Mouse (Mus musculus): ENCODE measurements around the gene Ccdc167.
"Not testable (repeated sequence)": the region's sequence is repeated elsewhere in the genome, so short reads cannot be mapped to it uniquely, and the experiment has no call there.

Gene Ccdc167

GRCm38 (mm10) chr17:29719628-29720575, 3.1 kb upstream of the Ccdc167 start:
- CTCF ChIA-PET, result no interaction called here

GRCm38 (mm10) chr17:29718660-29719059, 1.8 kb upstream of the Ccdc167 start:
- CTCF ChIA-PET, result interaction anchor here (0.6 kb wide), 1 partner anchor 1514 kb away, joined by 3 read pairs; no protein-coding TSS in a partner anchor

DNA sequence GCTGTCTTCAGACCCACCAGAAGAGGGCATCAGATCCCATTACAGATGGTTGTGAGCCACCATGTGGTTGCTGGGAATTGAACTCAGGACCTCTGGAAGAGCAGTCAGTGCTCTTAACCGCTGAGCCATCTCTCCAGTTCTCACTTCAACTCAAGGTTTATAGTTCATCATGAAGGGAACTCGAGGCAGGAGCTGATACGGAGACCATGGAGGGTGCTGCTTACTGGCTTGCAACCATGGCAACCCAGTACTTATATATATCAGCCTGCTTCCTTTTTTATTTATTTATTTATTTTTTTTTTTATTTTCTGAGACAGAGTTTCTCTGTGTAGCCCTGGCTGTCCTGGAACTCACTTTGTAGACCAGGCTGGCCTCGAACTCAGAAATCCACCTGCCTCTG, 3.1 kb downstream of the Ccdc167 start:
- CTCF ChIA-PET, result not testable (repeated sequence)

DNA sequence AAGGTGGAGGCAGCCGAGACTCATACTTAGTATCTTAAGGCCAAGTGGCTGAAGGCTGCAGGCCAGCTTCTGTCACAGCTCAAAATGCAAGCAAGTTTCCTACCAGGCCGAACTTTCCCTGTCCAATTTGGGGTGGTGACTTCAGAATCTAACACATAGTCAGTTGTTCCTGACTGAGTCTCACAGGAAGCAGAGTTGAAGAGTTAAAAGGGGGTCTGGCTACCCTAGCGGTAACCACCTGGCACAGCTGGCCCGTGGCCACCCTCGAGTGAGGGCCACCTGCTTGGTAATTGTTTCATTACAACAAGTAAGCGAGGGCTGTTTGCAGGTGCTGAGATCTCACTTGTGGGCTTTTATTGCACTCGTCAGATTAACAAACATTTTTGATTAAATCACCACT, 4.3 kb downstream of the Ccdc167 start:
- CTCF ChIA-PET, result no interaction called here

DNA sequence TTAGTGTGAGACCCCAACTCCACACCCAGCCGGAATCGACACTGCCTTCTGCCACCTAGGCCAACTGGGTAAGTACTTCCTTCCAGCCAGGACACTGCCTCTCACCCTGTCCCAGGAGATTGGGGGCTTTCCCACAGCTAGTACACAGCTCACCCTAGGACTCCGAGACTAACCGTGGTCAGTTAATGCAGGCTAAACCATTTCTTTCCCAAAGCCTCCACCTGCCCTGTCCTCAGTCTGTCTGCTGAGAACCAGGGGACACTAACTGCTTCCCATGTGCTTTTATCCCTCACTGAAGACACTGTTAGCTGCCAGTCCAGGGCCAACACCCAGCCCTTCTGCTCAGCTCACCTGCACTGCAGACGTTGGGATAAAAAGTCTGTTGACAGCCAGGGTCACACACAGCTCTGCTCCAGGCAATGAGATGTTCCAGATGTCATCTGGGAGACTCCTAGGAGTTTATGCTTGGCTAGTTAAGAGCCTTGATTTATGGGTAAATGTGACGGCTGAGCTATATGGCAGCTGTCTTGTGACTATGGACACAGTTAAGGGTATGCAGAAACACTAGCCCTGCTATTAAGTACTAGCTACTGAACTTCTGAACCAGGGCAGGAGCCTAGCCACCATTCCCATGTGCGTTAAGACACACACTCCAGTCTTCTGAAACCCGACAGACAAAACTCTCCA, 5.0 kb downstream of the Ccdc167 start:
- CTCF ChIA-PET, result no interaction called here

DNA sequence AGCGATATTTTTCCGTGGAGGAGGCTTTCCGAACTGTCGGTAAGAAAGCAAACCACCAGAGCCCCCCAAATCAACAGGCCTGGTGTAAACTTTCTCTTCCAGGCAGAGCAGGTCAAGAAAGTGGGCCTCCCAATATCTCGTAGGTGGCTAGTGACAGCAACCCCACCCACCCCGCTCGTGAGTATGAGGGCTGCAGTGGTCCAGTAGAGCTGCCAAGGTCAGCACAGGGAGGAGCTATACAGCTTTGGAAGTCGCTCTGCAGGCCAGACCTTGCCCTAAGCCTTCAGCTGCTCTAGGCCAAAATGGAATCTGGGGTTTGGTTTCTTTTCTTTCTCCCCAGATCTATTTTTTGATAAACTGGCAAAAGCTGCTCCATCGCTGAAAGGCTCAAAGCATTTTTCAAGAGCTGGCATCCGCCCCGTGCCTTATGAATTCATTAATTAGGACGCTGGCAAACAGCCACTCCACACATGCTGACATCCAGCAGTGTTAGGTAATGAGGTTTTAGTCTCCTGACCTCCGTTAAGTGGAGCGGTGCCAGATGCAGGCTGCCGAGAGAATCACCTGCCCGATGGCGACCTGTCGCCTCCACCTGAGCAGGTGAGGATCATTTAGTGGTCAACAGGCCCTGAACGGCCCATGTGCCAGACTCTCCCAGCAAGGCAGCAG, 5.6 kb downstream of the Ccdc167 start:
- CTCF ChIA-PET, result no interaction called here

- CTCF ChIA-PET, result no interaction called here
Observed at GRCm38 (mm10) chr17:29710562-29711044, 6.2 kb downstream of the Ccdc167 start.

DNA sequence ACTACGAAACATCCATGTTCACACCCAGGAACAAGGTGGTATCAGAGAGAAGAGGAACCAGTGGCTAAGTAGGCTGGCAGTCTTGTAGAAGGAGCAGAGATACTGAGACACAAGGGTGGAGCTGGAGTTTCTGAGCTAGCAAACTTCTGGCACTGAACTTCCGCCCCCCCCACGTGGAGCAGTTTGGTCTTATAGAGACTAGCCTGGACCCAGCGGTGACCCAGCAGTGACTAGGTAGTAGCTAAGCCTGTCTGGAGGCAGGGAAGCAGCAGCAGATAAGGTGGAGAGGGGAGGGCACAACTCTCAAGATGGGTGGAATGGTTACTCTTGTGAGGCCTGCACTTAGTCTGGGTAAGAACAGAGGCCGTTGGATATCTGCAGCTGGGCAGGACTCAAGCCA, 8.1 kb downstream of the Ccdc167 start:
- CTCF ChIA-PET, result interaction anchor here (0.6 kb wide), 1 partner anchor 65 kb away, joined by 6 read pairs; no protein-coding TSS in a partner anchor

- CTCF ChIA-PET, result no interaction called here
Observed at GRCm38 (mm10) chr17:29706981-29707545, 9.8 kb downstream of the Ccdc167 start.

GRCm38 (mm10) chr17:29705881-29706280, 11.0 kb downstream of the Ccdc167 start:
- CTCF ChIA-PET, result no interaction called here

- CTCF ChIA-PET, result interaction anchor here (0.9 kb wide), 1 partner anchor 8 kb away, joined by 4 read pairs; no protein-coding TSS in a partner anchor
Observed at GRCm38 (mm10) chr17:29704781-29705180, 12.1 kb downstream of the Ccdc167 start.

DNA sequence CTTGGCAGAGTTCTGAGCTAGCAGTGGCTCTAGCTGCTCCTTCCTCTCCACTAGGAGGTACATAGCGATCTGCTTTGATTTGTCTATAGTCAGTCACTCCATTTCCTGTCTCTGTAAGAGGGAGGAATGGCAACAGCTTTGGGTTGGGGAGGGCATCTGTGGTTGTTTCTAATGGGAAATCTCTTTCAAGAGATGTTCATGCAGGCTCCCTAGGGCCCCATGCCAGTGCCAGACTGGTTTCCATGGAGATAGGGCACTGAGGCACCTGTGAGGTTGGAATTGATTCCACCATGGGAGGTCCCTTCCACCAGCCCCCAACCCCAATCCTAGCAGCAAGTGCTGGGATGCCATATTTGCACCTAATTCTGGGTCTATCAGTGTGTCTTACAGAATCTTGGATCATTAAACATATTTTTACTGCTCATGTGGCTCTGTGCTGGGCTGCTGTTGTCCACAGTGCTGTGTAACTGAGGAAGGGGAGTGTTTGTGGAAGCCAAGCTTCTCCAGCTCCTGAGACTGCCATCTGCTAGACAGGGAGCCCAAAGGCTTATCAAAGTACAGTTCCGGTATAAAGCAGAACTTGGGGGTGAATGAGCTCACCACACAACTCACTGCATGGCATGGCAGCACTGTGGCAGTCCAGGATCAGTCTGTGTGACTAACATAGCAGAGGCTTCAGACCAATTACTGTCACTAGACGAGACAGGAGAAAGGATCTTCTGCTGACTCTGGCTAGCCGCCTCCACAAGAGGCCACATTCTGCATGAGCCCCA, 13.7 kb downstream of the Ccdc167 start:
- CTCF ChIA-PET, result no interaction called here

DNA sequence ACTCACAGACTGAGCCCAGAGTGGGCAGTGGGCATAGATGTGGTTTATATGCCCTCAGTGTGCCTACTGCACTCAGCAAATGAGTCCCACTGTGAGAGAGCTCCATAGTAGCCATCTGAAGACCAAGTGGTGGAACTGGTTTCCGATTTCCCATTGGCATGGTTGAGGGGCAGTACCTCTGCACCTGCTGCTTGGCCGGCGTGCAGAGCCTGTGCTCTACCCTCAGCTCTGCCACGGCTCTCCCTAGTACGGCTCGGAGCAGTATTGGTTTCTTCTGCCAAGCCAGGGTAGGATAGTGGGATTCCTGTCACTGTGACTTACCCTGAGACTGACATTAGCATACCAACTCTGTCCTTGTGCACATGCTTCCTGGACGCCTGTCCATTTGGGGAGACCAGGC, 16.3 kb downstream of the Ccdc167 start:
- CTCF ChIA-PET, result no interaction called here

DNA sequence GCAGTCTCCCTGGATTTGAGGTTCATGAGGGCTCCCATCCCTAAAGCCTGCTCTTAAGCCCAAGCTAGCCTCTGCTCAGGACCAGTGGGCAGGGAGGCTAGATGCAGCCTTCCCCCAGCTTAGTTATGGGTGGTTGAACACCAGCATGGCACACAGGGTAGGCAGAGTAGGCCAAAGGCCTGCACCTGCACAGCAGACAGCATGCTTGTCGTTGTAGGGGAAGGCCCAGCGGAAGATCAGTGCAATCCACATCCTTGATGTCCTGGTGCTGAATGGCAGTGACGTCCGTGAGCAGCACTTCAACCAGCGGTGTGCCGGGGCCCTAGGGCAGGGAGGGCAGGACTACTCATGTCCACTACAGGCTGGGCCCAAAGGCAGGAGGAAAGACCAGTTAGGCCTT, 18.4 kb downstream of the Ccdc167 start:
- CTCF ChIA-PET, result no interaction called here

GRCm38 (mm10) chr17:29696940-29697339, 19.9 kb downstream of the Ccdc167 start:
- CTCF ChIA-PET, result interaction anchor here (1.0 kb wide), 1 partner anchor 8 kb away, joined by 4 read pairs; no protein-coding TSS in a partner anchor

- CTCF ChIA-PET, result no interaction called here
Observed at GRCm38 (mm10) chr17:29694516-29694915, 22.3 kb downstream of the Ccdc167 start.

DNA sequence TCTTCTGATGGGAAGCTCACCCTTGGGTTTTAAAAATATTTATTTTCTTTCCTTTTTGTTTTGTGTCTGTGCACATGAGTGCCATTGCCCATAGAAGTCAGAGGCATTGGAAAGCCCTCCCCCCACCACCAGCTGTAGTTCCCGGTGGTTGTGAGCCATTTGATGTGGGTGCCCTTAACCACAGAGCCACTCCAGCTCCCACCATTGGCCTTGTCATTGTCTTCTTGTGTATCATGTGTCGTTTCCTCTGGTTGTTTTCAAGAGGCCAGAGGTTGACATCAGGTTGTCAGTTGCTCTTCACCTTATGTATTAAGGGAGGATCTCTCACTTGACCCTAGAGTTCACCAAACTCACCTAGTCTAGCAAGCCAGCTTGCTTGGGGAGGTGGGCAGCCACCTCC, 23.3 kb downstream of the Ccdc167 start:
- CTCF ChIA-PET, result no interaction called here

DNA sequence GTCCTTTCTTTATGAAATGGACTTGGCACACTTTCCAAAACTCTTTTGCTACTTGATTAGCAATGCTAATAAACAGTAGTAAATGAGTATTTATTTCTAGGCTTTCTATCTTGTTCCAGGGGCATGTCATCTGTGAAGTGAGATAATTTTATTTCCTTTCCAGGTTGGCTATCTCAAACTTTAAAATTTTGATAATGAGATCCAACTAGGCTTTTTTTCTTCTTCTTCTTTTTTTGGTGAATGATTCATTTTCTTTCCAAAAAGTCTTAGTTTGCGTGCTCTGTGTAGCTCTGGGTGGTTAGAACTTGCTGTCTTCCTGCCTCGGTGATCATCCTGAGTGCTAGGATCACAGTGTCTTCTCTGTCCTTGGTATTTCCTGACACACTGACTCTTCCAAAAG, 24.0 kb downstream of the Ccdc167 start:
- CTCF ChIA-PET, result no interaction called here

DNA sequence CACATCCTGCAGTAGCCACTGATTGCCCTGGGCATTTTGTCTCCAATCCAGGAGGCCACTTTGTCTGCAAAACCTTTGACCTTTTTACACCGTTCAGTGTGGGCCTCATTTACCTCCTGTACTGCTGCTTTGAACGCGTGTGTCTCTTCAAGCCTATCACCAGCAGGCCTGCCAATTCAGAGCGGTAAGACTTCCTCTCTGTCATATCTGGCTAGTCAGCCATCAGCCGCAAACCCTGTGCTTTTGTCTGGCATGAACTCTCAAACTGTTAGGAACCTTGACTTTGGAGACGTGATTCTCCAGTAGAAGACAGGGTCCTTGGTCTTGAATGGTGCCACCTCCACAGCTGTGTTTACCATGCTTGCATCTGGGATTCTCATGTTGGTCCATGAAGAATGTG, 26.6 kb downstream of the Ccdc167 start:
- CTCF ChIA-PET, result no interaction called here

DNA sequence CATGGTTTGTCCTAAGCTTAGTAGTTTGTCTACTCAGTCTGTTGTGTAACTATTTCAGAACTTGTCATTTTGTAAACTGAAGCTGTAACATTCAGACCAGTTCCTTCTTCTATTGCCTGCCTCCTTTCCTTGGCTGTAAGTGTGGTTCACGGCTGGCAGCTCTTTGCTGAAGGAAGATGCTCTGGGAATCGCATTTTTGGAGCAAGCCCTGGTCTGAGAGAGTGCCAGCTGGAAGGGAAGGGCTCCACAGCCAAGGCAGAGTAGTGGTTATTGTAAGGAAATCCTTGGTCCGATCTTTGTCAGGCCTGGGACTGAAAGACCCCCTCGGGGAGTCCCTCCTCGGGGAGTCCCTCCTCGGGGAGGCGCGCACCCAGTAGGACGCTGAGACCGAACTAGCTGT, 28.2 kb downstream of the Ccdc167 start:
- CTCF ChIA-PET, result no interaction called here

DNA sequence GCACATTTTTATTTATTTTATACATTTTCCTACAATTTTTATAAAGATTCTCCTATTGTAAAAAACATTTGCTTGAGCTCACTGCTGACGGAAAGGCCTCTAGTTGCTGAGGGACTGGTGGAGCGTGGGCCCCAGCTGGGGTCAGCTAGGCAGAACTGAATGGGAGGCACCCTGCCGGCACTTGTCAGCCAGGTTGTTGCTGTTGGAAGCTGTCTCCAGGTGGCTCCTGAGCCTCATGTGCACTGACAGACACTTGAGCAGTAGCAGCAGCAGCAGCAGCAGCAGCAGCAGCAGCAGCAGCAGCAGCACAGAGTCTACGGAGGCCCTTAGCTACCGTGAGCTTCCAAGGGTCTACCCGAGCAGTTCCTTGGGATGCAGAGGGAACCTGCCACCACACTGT, 29.5 kb downstream of the Ccdc167 start:
- CTCF ChIA-PET, result no interaction called here

All from spleen, embryonic (tissue).